Mouse (Mus musculus) spleen, embryonic (tissue): ENCODE measurements around the gene Ccdc173.

Experiments used
- CTCF ChIA-PET: fragments of 350-600 bp; sonication (Branson Sonifier 250); formaldehyde crosslinking; loops from one replicate; lab custom pipeline; 2022; lab: Charles Lee

The Ccdc173 gene

DNA sequence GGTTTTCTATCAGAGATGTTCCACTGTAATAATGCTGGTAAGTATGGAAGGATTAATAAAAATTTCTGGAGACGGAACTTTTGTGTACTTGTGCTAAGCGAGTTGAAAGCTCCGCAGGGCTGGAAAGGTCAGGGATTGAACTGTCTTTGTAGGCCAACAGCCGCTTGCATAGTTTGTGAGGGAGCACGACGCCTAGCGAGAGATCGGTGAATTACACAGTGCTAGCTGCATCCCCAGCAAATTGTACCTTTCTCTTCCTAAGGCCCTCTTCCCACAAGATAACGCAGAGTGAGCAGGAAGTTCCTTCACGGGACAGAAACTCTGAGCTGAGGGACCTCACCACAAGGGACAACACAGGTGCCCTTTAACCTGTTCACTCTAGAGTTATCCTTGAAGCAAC is 910 bp upstream of the Ccdc173 start:
- CTCF ChIA-PET = interaction anchor here (0.6 kb wide), 1 partner anchor 87 kb away, joined by 11 read pairs; no protein-coding TSS in a partner anchor

DNA sequence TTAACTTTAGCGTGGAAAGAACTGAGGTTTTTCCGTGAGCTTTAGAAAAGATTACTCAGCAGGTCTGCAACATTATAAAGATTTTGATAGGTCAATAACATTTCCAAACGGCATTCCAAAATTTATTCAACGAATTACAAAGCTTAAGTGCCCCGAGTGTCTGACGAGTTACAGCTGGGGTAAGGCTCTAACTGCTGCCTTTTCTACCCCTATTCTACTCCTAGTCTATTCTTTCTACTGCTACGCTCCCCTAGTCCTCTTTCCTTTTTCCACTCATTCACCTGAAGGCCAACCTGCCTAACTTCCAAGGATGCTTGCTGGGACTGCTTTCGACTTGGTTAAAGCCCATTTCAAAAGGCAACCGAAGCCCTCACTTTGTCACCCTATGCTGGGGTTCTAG is 401 bp downstream of the Ccdc173 start:
- CTCF ChIA-PET = interaction anchor here (0.6 kb wide), 1 partner anchor 142 kb away, joined by 8 read pairs; the partner anchor contains the start of gene Bbs5

- CTCF ChIA-PET = interaction anchor here (0.5 kb wide), 1 partner anchor 133 kb away, joined by 6 read pairs; no protein-coding TSS in a partner anchor
Measured at GRCm38 (mm10) chr2:69778836-69779177, 10.6 kb downstream of the Ccdc173 start.

- CTCF ChIA-PET = interaction anchor here (0.7 kb wide), 1 partner anchor 13 kb away, joined by 3 read pairs; no protein-coding TSS in a partner anchor
Measured at GRCm38 (mm10) chr2:69777985-69778835, 11.2 kb downstream of the Ccdc173 start.

- CTCF ChIA-PET = no interaction called here
Measured at GRCm38 (mm10) chr2:69773331-69773730, 16.0 kb downstream of the Ccdc173 start.

- CTCF ChIA-PET = no interaction called here
Measured at GRCm38 (mm10) chr2:69764716-69765115, 24.7 kb downstream of the Ccdc173 start.

GRCm38 (mm10) chr2:69763340-69763739 is 26.0 kb downstream of the Ccdc173 start:
- CTCF ChIA-PET = no interaction called here

DNA sequence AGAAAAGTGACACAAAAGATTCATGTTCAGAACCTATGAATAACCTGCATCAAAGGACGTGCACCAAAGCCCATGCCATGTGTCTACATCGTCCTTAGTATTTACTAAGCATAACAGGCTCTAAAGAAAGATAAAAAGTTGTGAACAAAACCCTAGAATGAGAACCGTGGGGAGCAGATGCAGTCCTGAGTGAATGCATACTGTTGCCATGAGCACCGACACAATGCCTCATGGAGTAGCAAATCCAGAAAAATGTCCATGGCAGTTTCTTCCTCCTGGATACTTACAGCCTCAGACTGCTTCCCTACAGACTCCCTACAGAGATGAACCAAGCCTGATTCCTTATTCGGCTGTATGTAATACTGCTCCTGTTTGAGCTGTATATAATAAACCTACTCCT is 28.4 kb downstream of the Ccdc173 start:
- CTCF ChIA-PET = no interaction called here

- CTCF ChIA-PET = no interaction called here
Measured at GRCm38 (mm10) chr2:69745091-69745490, 44.3 kb downstream of the Ccdc173 start.

- CTCF ChIA-PET = no interaction called here
Measured at GRCm38 (mm10) chr2:69723519-69723825, 65.9 kb downstream of the Ccdc173 start.

GRCm38 (mm10) chr2:69722650-69723518 is 66.5 kb downstream of the Ccdc173 start:
- CTCF ChIA-PET = no interaction called here

DNA sequence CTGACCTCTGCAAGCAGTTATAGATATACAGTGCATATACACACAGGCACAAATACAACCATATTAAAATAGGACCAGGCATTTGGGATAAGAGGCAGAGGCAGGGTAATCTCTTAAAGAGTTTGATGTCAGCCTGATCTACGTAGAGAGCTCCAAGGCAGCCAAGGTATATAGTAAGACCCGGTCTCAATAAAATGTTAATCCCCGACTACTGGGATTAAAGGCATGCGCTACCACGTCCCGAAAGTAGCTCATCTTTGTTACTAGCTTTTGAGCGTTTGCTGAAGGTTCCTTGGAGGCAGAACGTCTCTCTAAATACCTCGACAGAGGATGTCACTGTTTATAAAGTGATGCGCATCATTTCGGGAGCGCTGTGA is 67.1 kb downstream of the Ccdc173 start, which contains the start of gene Ppig:
Ppig (plus strand) TSS at position 273 of the 377 bp plus-strand sequence.
- CTCF ChIA-PET = no interaction called here

GRCm38 (mm10) chr2:69719121-69719520 is 70.3 kb downstream of the Ccdc173 start:
- CTCF ChIA-PET = no interaction called here

DNA sequence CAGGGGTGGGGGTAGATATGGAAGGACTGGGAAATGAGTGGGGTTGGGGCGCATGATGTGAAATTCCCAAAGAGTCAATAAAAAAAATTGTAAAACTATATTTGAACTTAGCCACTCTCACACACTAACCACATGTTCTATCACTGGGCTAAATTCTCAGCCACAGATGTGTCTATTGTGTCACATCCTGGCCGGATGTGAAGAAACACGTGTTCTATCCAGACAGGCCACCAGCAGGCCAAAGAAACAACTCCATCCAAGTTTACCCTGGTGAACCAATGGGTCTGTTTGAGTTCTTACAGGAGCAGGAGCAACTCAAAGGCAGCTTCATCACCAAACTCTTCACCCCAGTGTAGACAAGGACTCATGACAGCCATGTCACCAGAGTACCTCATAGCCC is 72.9 kb downstream of the Ccdc173 start:
- CTCF ChIA-PET = no interaction called here

- CTCF ChIA-PET = no interaction called here
Measured at GRCm38 (mm10) chr2:69714126-69714525, 75.2 kb downstream of the Ccdc173 start.

GRCm38 (mm10) chr2:69713626-69714014 is 75.8 kb downstream of the Ccdc173 start:
- CTCF ChIA-PET = no interaction called here

DNA sequence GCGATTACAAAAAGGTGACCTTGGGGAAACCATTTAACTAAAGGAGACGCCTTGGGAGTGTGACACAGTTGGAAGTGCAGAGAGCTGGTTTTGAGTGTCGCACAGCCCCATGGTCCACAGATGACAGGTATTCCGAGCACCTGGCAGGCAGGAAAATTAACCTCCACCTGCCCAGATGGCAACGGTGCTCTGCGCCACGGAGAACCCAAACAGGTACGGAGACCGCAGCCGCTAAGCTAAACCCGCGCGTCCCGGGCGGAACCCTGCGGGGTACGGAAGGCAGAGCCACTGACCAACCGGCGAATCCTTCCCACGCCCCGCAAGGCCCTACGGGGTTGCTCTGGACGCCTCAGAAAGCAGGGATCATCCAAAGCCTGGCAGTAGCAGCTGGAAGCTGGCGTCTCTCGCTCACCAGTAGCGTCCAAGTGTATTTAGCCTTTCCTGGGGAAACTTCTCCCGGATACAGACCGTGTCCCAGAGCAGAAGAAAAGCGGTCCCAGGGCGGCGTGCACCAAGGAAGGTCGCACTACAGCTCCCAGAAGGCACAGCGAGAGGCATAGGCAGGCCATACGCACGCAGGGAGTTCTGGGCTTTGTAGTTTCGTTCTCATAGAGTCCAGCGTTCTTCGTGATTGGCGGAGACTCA is 76.3 kb downstream of the Ccdc173 start, which contains the start of gene Fastkd1:
Fastkd1 (minus strand) TSS at position 536 of the 645 bp plus-strand sequence.
- CTCF ChIA-PET = no interaction called here

- CTCF ChIA-PET = no interaction called here
Measured at GRCm38 (mm10) chr2:69712171-69712570, 77.2 kb downstream of the Ccdc173 start.
